Mouse (Mus musculus): ENCODE data around the gene Basp1.

- TF ChIP-seq POLR2A (IDR thresholded peaks at IDR 0.05; ENCODE audit: low read depth, low read length) (no peak), CTCF (IDR thresholded peaks at IDR 0.05; ENCODE audit: extremely low read depth, insufficient read depth, insufficient read length, insufficient replicate concordance) (no peak)
Measured at GRCm38 (mm10) chr15:25360825-25361224, 52.7 kb downstream of the Basp1 start.
